Mouse (Mus musculus) neural tube, embryonic 15.5 days (tissue): ENCODE measurements around the gene Pmf1. TPM values are rescaled to one million over a fixed set of nuclear protein-coding genes. Genes with fewer than 3 reads are reported as not detected.
A peak's percentile ranks its signal among the peaks of the same experiment; 100 is the strongest.
"Not testable (repeated sequence)": the region's sequence is repeated elsewhere in the genome, so short reads cannot be mapped to it uniquely, and the experiment has no call there.

ENCODE experiments used
- ATAC-seq: fragments of 200-750 bp; cut with Nextera tagmentation; 2 replicates; pipeline ENCODE4 v1.8.0; 2017; ENCODE audit warnings: mild to moderate bottlenecking, moderate TSS enrichment, moderate library complexity; ENCODE audit not compliant: low FRiP score
- H3K27ac ChIP-seq: fragments of 300-500 bp; sonication (generic); replicated peaks from 2 replicates; pipeline ENCODE4 v1.5.1; 2015; ENCODE audit warnings: mild to moderate bottlenecking, inconsistent platforms
- H3K27me3 ChIP-seq: fragments of 300-500 bp; sonication (generic); replicated peaks from 2 replicates; pipeline ENCODE4 v1.6.1; 2015; ENCODE audit warnings: inconsistent platforms
- H3K36me3 ChIP-seq: fragments of 300-500 bp; sonication (generic); 2 replicates; pipeline ENCODE4 v1.6.1; 2015; ENCODE audit warnings: inconsistent platforms
- H3K4me1 ChIP-seq: fragments of 300-500 bp; sonication (generic); 2 replicates; pipeline ENCODE4 v1.6.1; 2015; ENCODE audit warnings: inconsistent platforms
- H3K4me2 ChIP-seq: fragments of 300-500 bp; sonication (generic); 2 replicates; pipeline ENCODE4 v1.6.1; 2015; ENCODE audit warnings: inconsistent platforms, mild to moderate bottlenecking, moderate library complexity
- H3K4me3 ChIP-seq: fragments of 300-500 bp; sonication (generic); replicated peaks from 2 replicates; pipeline ENCODE4 v1.5.1; 2015; ENCODE audit warnings: mild to moderate bottlenecking, inconsistent platforms
- H3K9ac ChIP-seq: fragments of 300-500 bp; sonication (generic); replicated peaks from 2 replicates; pipeline ENCODE4 v1.6.1; 2015; ENCODE audit warnings: mild to moderate bottlenecking, inconsistent platforms
- H3K9me3 ChIP-seq: fragments of 300-500 bp; sonication (generic); replicated peaks from 2 replicates; pipeline ENCODE4 v1.6.1; 2016; ENCODE audit warnings: inconsistent platforms
- WGBS: fragments of 180-500 bp; shearing (Covaris S2); methylation state at CpG from one replicate; pipeline ENCODE4 v1.1.7; 2015; ENCODE audit warnings: mixed read lengths; 5-methylcytosine and 5-hydroxymethylcytosine counted together
- polyA plus RNA-seq: library from polyadenylated mRNA; unstranded; fragments of >200 nt; fragmentation: Nextera tagmentation; extraction: Ambion mirVana; gene quantifications from 2 replicates; pipeline ENCODE4 v1.2.1, GENCODE M21; 2015

Pmf1 gene
- polyA plus RNA-seq, 1 experiment from 2014 or later, result 25.8 TPM

DNA sequence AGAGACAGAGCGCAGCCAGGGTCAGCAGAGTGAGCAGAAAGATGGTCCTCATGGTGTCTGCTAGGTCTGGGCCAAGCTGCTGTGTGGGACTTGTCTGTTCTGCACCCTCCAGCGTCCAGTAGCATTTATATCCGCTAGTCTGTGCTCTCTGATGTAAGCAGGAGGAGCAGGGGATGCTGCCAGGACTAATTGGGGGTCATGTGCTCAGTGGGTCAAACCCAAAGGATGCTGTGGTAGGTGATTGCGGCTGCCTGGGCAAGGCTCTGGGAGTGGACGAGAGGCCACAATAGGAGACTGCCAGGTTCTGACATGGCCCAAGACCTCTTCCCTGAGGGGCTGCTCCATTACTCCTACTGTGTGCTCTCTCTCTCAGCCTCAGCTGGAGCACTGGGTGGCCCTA, 25.8 kb downstream of the Pmf1 start, which contains the start of gene Bglap:
TSS of gene Bglap (minus strand) at position 101 of the 400 bp plus-strand sequence.
- WGBS, result 69% methylated on average over 5 of the region's 5 CpGs
- H3K4me2 ChIP-seq, result no peak within 1 kb of the TSS
- no peaks in the 10 kb centered on the region for H3K9me3 ChIP-seq
- H3K9ac ChIP-seq, result no peak within 1 kb of the TSS
- H3K36me3 ChIP-seq, result no peaks in the 10 kb centered on the region
- H3K27me3 ChIP-seq, result no peaks in the 10 kb centered on the region
- H3K27ac ChIP-seq, result no peak within 1 kb of the TSS
- H3K4me3 ChIP-seq, result no peak within 1 kb of the TSS
- peaks cover 7% of the 10 kb centered on the region for H3K4me1 ChIP-seq
- ATAC-seq, result no peak

DNA sequence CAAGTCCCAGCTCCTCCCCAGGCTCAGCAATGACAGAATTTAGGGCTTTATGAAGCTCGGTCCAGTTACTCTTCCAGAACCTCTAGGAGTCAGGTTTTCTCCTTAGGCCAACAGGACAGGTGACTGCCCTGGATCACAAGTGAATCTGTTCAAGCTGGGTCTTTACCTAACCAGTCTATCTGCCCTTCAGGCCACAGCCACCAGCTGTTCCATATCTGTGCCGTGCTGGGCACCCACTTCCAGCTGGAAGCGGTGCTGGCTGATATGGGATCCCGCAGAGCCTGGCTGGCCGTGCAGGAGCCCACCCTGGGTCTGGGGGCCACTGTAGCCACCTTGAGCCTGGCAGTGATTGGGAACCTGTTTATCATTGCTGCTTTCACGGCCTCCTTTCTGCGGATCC, 27.7 kb downstream of the Pmf1 start:
- H3K9me3 ChIP-seq, H3K4me1 ChIP-seq, H3K4me3 ChIP-seq, H3K36me3 ChIP-seq, H3K9ac ChIP-seq, H3K27me3 ChIP-seq, H3K27ac ChIP-seq: not testable (repeated sequence)
- H3K4me2 ChIP-seq, result peak overlapping the region; percentile 54
- WGBS, result 27% methylated on average over 3 of the region's 7 CpGs
- ATAC-seq, result peak; percentile 53

DNA sequence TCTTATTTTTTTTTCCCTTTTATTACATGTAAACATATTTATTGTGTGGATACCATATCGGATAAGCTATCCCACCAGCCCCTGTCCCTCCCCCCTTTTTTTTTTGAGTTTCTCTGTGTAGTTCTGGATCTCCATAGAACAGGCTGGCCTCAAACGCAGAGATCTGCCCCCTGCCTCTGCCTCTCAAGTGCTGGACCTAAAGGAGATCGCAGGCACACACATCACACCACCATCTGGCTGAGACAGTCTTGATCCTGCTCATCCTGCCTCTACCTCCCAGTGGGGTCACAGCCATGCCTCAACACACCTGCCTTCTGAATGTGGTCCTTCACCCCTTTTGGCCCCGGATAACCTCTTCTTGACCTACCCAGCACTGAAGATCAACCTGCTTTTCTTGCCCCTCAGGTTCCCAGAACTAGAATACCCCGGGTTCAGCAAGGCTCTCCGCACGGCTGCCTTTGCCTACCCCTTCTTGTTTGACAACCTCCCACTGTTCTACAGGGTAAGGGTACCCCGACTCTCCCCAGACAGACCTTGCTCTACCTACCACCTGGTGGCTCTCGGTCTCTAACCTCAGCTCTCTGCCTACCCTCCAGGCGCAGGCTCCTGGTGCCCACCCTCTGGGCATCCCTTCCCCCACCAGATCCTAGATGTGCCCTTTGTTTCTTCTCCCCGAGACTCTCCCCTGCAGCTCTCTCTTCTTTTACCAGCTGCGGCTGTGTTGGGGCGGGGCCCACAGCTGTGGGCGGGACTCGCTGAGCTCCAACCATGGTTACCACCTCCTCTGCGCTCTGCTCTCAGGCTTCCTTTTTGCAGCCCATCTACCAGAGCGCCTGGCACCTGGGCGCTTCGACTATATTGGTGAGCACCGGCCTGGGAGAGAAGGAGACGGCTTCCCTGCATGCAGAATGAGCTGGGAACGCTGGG, 28.5 kb downstream of the Pmf1 start:
- H3K9me3 ChIP-seq, H3K9ac ChIP-seq, H3K27me3 ChIP-seq, H3K36me3 ChIP-seq, H3K4me1 ChIP-seq: not testable (repeated sequence)
- peak overlapping the region; percentile 63 for H3K27ac ChIP-seq
- peak; percentile 92 for ATAC-seq
- 4% methylated on average over 19 of the region's 22 CpGs for WGBS
- H3K4me3 ChIP-seq, result peak overlapping the region; percentile 25
- peak overlapping the region; percentile 54 for H3K4me2 ChIP-seq

DNA sequence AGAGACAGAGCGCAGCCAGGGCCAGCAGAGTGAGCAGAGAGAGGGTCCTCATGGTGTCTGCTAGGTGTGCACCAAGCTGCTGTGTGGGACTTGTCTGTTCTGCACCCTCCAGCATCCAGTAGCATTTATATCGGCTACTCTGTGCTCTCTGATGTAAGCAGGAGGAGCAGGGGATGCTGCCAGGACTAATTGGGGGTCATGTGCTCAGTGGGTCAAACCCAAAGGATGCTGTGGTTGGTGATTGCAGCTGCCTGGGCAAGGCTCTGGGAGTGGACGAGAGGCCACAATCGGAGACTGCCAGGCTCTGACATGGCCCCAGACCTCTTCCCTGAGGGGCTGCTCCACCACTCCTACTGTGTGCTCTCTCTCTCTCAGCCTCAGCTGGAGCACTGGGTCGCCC, 31.5 kb downstream of the Pmf1 start, which contains the start of gene Bglap2:
TSS of gene Bglap2 (minus strand) at position 101 of the 400 bp plus-strand sequence.
- peaks cover 13% of the 10 kb centered on the region for H3K4me1 ChIP-seq
- not testable (repeated sequence) for H3K4me2 ChIP-seq, H3K36me3 ChIP-seq, H3K27me3 ChIP-seq, H3K27ac ChIP-seq, H3K9me3 ChIP-seq, ATAC-seq, H3K4me3 ChIP-seq, H3K9ac ChIP-seq
- WGBS, result 76% methylated on average over 5 of the region's 5 CpGs

DNA sequence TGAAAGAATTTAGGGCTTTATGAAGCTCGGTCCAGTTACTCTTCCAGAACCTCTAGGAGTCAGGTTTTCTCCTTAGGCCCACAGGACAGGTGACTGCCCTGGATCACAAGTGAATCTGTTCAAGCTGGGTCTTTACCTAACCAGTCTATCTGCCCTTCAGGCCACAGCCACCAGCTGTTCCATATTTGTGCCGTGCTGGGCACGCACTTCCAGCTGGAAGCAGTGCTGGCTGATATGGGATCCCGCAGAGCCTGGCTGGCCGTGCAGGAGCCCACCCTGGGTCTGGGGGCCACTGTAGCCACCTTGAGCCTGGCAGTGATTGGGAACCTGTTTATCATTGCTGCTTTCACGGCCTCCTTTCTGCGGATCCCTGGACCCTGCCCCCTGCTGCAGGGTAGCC, 33.5 kb downstream of the Pmf1 start:
- Histone ChIP-seq H3K4me2 (peak overlapping the region; percentile 46), H3K27ac (peak overlapping the region; percentile 61; the same call in 1 of the 2 replicates)
- not testable (repeated sequence) for H3K36me3 ChIP-seq, H3K9me3 ChIP-seq, H3K9ac ChIP-seq, H3K27me3 ChIP-seq, H3K4me1 ChIP-seq, H3K4me3 ChIP-seq
- ATAC-seq, result peak; percentile 37; the same call in 1 of the 2 replicates
- 24% methylated on average over 7 of the region's 7 CpGs for WGBS

DNA sequence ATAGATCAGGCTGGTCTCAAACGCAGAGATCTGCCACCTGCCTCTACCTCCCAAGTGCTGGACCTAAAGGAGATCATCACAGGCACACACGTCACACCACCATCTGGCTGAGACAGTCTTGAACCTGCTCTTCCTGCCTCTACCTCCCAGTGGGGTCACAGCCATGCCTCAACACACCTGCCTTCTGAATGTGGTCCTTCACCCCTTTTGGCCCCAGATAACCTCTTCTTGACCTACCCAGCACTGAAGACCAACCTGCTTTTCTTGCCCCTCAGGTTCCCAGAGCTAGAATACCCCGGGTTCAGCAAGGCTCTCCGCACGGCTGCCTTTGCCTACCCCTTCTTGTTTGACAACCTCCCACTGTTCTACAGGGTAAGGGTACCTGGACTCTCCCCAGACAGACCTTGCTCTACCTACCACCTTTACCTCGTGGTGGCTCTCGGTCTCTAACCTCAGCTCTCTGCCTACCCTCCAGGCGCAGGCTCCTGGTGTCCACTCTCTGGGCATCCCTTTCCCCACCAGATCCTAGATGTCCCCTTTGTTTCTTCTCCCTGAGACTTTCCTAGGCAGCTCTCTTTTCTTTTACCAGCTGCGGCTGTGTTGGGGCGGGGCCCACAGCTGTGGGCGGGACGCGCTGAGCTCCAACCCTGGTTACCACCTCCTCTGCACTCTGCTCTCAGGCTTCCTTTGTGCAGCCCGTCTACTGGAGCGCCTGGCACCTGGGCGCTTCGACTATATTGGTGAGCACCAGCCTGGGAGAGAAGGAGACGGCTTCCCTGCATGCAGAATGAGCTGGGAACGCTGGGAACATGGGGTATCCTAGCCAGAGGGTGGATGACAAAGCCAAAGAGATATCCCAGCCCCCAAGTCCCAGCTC, 34.1 kb downstream of the Pmf1 start:
- Histone ChIP-seq H3K27ac (peak overlapping the region; percentile 61; the same call in 1 of the 2 replicates), H3K4me2 (peak overlapping the region; percentile 46)
- not testable (repeated sequence) for H3K9me3 ChIP-seq, H3K4me1 ChIP-seq, H3K36me3 ChIP-seq, H3K9ac ChIP-seq, H3K27me3 ChIP-seq, H3K4me3 ChIP-seq
- WGBS, result 11% methylated on average over 19 of the region's 19 CpGs
- ATAC-seq, result peak; percentile 91

DNA sequence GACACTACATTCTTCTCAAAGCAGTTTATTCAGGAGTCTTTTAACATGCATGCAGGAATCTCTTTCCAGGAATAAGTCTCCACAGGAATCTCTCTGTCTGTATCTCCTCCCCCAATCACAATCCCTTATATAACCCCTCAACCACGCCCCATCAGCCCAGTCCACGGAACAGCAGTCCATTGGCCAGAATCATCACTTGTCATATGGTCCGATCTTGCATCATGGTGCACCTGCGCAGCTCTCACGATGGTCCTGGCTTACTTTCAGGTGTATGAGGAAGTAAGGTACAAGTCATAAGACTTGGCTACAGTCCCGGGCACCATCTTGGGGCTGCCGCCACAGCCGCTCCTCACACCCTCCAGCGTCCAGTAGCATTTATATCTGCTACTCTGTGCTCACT, 37.5 kb downstream of the Pmf1 start, which contains the start of gene Bglap3:
TSS of gene Bglap3 (minus strand) at position 101 of the 400 bp plus-strand sequence.
- not testable (repeated sequence) for H3K27me3 ChIP-seq, H3K27ac ChIP-seq, H3K4me1 ChIP-seq, ATAC-seq, H3K4me3 ChIP-seq, H3K9me3 ChIP-seq, H3K9ac ChIP-seq, H3K36me3 ChIP-seq, H3K4me2 ChIP-seq
- WGBS, result 96% methylated on average over 9 of the region's 9 CpGs

DNA sequence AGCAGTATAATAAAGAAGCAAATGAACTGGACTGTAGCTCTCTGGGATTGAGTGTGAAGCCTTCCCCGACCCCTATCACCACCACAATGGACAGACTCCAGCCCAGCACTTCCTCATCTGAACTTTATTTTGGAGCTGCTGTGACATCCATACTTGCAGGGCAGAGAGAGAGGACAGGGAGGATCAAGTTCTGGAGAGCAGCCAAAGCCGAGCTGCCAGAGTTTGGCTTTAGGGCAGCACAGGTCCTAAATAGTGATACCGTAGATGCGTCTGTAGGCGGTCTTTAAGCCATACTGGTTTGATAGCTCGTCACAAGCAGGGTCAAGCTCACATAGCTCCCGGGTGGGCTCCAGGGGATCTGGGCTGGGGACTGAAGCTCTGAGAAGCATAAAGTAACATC, 41.6 kb downstream of the Pmf1 start:
- H3K27me3 ChIP-seq, result peaks cover 18% of the 10 kb centered on the region
- not testable (repeated sequence) for H3K4me1 ChIP-seq, ATAC-seq, H3K4me2 ChIP-seq, H3K36me3 ChIP-seq, H3K9ac ChIP-seq, H3K4me3 ChIP-seq, H3K27ac ChIP-seq, H3K9me3 ChIP-seq
- WGBS, result 89% methylated on average over 7 of the region's 7 CpGs

DNA sequence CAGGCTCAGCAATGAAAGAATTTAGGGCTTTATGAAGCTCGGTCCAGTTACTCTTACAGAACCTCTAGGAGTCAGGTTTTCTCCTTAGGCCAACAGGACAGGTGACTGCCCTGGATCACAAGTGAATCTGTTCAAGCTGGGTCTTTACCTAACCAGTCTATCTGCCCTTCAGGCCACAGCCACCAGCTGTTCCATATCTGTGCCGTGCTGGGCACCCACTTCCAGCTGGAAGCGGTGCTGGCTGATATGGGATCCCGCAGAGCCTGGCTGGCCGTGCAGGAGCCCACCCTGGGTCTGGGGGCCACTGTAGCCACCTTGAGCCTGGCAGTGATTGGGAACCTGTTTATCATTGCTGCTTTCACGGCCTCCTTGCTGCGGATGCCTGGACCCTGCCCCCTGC, 42.6 kb downstream of the Pmf1 start:
- not testable (repeated sequence) for H3K4me3 ChIP-seq, H3K9me3 ChIP-seq, H3K4me2 ChIP-seq, H3K4me1 ChIP-seq, H3K9ac ChIP-seq, H3K27ac ChIP-seq, H3K36me3 ChIP-seq
- peaks cover 18% of the 10 kb centered on the region for H3K27me3 ChIP-seq
- 0 out of 2 replicates have a peak, but pooled peaks have one; percentile 22 for ATAC-seq
- 37% methylated on average over 3 of the region's 7 CpGs for WGBS

DNA sequence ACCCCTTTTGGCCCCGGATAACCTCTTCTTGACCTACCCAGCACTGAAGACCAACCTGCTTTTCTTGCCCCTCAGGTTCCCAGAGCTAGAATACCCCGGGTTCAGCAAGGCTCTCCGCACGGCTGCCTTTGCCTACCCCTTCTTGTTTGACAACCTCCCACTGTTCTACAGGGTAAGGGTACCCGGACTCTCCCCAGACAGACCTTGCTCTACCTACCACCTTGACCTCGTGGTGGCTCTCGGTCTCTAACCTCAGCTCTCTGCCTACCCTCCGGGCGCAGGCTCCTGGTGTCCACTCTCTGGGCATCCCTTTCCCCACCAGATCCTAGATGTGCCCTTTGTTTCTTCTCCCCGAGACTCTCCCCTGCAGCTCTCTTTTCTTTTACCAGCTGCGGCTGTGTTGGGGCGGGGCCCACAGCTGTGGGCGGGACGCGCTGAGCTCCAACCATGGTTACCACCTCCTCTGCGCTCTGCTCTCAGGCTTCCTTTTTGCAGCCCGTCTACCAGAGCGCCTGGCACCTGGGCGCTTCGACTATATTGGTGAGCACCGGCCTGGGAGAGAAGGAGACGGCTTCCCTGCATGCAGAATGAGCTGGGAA, 43.2 kb downstream of the Pmf1 start:
- ATAC-seq, result peak; percentile 90
- H3K36me3 ChIP-seq, result peaks cover 10% of the 10 kb centered on the region
- WGBS, result 4% methylated on average over 21 of the region's 22 CpGs
- peak overlapping the region; percentile 66; the same call in 1 of the 2 replicates for H3K27ac ChIP-seq
- not testable (repeated sequence) for H3K4me1 ChIP-seq, H3K9me3 ChIP-seq, H3K9ac ChIP-seq
- H3K27me3 ChIP-seq, result peaks cover 18% of the 10 kb centered on the region
- peak overlapping the region; percentile 32 for H3K4me3 ChIP-seq
- peak overlapping the region; percentile 49 for H3K4me2 ChIP-seq

DNA sequence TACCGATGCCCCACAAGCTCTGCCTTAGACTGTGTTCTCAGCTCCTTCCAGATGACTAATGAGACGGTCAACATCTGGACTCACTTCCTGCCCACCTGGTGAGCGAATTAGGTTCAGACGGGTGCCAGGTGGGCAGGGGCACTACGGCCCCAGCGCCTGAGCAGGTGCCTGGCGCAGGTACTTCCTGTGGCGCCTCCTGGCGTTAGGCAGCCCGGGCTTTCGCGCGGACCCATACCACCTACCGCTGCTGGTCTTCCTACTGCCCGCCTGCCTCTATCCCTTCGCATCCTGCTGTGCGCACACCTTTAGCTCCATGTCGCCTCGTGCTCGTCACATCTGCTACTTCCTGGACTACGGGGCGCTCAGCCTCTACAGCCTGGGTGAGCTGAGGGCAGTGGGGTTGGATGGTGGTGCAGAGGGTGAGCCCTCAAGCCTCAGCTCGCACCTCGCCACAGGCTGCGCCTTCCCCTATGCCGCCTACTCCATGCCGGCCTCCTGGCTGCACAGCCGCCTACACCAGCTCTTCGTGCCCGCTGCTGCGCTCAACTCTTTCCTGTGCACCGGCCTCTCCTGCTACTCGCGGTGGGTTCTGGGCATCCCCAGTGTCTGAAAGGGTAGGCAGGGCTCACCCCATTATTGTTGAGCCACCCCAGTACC, 44.3 kb downstream of the Pmf1 start:
- no peak for ATAC-seq
- H3K4me2 ChIP-seq, result peak overlapping the region; percentile 49; the same call in 1 of the 2 replicates
- no peak overlapping the region for H3K27ac ChIP-seq
- no peak overlapping the region for H3K4me3 ChIP-seq
- H3K4me1 ChIP-seq, result 0 out of 2 replicates have a peak, but pooled peaks cover 5% of the 10 kb centered on the region
- H3K27me3 ChIP-seq, result peaks cover 18% of the 10 kb centered on the region
- no peak overlapping the region for H3K9ac ChIP-seq
- WGBS, result 39% methylated on average over 34 of the region's 34 CpGs
- 0 out of 2 replicates have a peak, but pooled peaks cover 4% of the 10 kb centered on the region for H3K9me3 ChIP-seq
- H3K36me3 ChIP-seq, result peaks cover 20% of the 10 kb centered on the region
